Mouse (Mus musculus): ENCODE data around the gene Tmem9. TPM values are rescaled to one million over a fixed set of nuclear protein-coding genes. Genes with fewer than 3 reads are reported as not detected.

Gene Tmem9
- polyA plus RNA-seq, 1 experiment from 2014 or later: 89.4 TPM

- Histone ChIP-seq H3K27ac (ENCODE audit: low read depth, low read length) (no peak overlapping the region), H3K27me3 (ENCODE audit: control insufficient read depth, insufficient read depth, low read length) (no peaks in the 10 kb centered on the region), H3K4me3 (ENCODE audit: low read depth, low read length) (no peak overlapping the region), H3K4me2 (ENCODE audit: low read depth, low read length, severe bottlenecking) (no peak overlapping the region), H3K9ac (ENCODE audit: low read length) (no peak overlapping the region), H3K4me1 (replicated peaks; ENCODE audit: control insufficient read depth, insufficient read depth, low read length) (no peaks in the 10 kb centered on the region), H3K9me3 (ENCODE audit: control insufficient read depth, low read length) (0 out of 2 replicates have a peak, but pooled peaks cover 2% of the 10 kb centered on the region), H3K36me3 (ENCODE audit: control insufficient read depth, insufficient read depth, low read length) (no peaks in the 10 kb centered on the region)
- DNase-seq (ENCODE audit: low spot score): no peak
- WGBS: 75% methylated on average over 1 of the region's 1 CpGs
- ATAC-seq (replicated peaks; ENCODE audit: low FRiP score): no peak
These were observed 73.2 kb downstream of the Tmem9 start for GRCm38 (mm10) chr1:136081161-136081560.

Other genes with a start within 250 kb of the Tmem9 start
- gene Phlda3, start 242.0 kb upstream of the Tmem9 start, polyA plus RNA-seq (2014; fragmentation: Nextera tagmentation; extraction: Ambion mirVana): 21.5 and 24.2 TPM in 2 replicates
- gene Tnni1, start 228.7 kb upstream of the Tmem9 start, polyA plus RNA-seq (2014; fragmentation: Nextera tagmentation; extraction: Ambion mirVana): 0.65 and 1.1 TPM in 2 replicates
- gene Lad1, start 189.6 kb upstream of the Tmem9 start, polyA plus RNA-seq (2014; fragmentation: Nextera tagmentation; extraction: Ambion mirVana): 0.47 and 0.65 TPM in 2 replicates
- gene Tnnt2, start 171.8 kb upstream of the Tmem9 start, polyA plus RNA-seq (2014; fragmentation: Nextera tagmentation; extraction: Ambion mirVana): 0.25 TPM in 1 of 2 replicates, not detected in the other
- 0.11 TPM in 1 of 2 replicates, not detected in the other for gene Pkp1, start 88.9 kb upstream of the Tmem9 start, polyA plus RNA-seq (2014; fragmentation: Nextera tagmentation; extraction: Ambion mirVana)
- gene Igfn1, start 1.8 kb upstream of the Tmem9 start, polyA plus RNA-seq (2014; fragmentation: Nextera tagmentation; extraction: Ambion mirVana): not detected in 2 replicates
- not detected in 2 replicates for gene Ascl5, start 42.7 kb downstream of the Tmem9 start, polyA plus RNA-seq (2014; fragmentation: Nextera tagmentation; extraction: Ambion mirVana)
- 0.20 and 0.36 TPM in 2 replicates for gene Cacna1s, start 44.6 kb downstream of the Tmem9 start, polyA plus RNA-seq (2014; fragmentation: Nextera tagmentation; extraction: Ambion mirVana)
- 16.4 and 19.1 TPM in 2 replicates for gene Kif21b, start 123.2 kb downstream of the Tmem9 start, polyA plus RNA-seq (2014; fragmentation: Nextera tagmentation; extraction: Ambion mirVana)
- 0.41 TPM in 1 of 2 replicates, not detected in the other for gene Mroh3, start 204.7 kb downstream of the Tmem9 start, polyA plus RNA-seq (2014; fragmentation: Nextera tagmentation; extraction: Ambion mirVana)
- gene Inava, start 226.1 kb downstream of the Tmem9 start, polyA plus RNA-seq (2014; fragmentation: Nextera tagmentation; extraction: Ambion mirVana): 19.5 and 19.8 TPM in 2 replicates